Mouse (Mus musculus) olfactory bulb, adult 2 months (tissue): ENCODE measurements at regions not wholly inside any gene's neighbourhood (a gene's known extent, or its start where the extent isn't known, plus 50 kb on each side); places are given as distances from the start of the nearest gene placed in this dataset.

Source experiments
- CTCF ChIP-seq: fragments of 200-500 bp; IDR thresholded peaks from 2 replicates; pipeline ENCODE4 v1.5.1; 2012; ENCODE audit warnings: low read depth, mild to moderate bottlenecking, low read length, moderate library complexity; ENCODE audit not compliant: insufficient read depth
- POLR2A ChIP-seq: fragments of 200-500 bp; IDR thresholded peaks from 2 replicates; pipeline ENCODE4 v1.6.1; 2012; ENCODE audit warnings: mild to moderate bottlenecking, low read depth, low read length, moderate library complexity; ENCODE audit not compliant: insufficient read depth

GRCm38 (mm10) chr14:99499502-99500266, 201.2 kb downstream of the Klf5 start:
- TF ChIP-seq CTCF, result no peak
- no peak for TF ChIP-seq POLR2A
